Mouse (Mus musculus) T-helper 1 cell (primary cell): ENCODE measurements at regions not wholly inside any gene's neighbourhood (a gene's known extent, or its start where the extent isn't known, plus 50 kb on each side); places are given as distances from the start of the nearest gene placed in this dataset.

Experiments used
- in situ Hi-C: fragments of 300-600 bp; cut with MboI, MseI; formaldehyde crosslinking; loops from one replicate; pipeline ENCODE4 v1.15.1; 2025; ENCODE audit warnings: high pct_unique_total_duplicates

DNA sequence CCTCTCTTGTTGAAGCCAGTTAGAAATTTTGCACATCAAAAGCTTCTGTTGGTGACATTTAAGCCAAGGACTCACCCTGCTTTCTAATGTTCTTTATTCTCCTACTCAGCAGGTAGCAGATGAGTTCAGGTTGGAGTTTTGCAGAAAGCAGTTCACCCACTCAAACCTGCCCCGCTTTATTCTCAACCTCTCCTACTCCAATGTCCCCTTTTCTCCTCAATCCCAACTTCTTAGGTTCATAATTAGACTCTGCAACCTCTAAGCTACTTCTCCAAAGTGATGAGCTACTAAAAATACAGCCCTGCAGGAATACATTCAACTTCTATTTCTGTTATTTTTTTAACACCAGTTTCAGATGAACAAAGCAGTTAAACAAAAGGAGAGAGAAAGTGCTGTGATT, 572.2 kb downstream of the Brinp1 start:
- in situ Hi-C loops = no loop called here

DNA sequence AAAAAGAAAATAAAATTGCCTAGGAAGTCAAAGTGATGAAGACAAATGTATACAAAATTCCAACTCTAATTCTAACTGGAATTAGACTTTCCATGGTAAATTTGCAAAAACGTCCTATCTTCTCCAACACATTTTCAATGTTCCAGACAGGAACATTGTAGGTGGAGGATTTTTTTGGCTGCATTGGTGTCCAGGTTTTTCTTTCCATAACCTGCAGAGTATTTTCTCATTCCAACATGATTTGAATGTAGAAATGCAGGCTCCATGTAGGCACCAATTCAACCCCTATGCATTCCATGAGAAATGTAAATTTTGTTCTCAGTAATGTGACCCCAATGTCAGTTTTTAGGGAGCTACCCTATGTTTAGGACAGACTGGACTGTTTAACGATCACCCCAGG, 586.2 kb downstream of the Brinp1 start:
- in situ Hi-C loops = loop anchor here (10.0 kb wide), 2 partner anchors 123 to 677 kb away; no protein-coding TSS in a partner anchor

DNA sequence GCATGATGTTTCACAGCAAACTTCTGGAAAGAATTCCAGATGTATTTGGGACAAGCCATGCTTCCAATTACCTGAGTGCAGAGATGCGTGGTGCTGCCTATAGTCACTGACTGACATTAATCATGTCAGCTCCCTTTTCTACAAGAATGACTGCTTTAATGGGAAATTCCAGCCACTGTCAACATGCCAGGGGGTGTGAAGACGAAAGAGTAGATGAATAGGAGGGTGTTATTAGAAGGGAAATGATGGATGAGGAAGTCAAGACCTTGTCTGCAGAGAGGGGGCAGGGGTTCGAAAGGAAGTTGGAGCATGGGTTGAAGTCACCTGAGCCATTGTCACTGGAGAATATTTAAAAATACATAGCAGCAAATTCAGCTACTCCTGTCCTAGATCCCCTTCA, 634.6 kb downstream of the Brinp1 start:
- in situ Hi-C loops = no loop called here

DNA sequence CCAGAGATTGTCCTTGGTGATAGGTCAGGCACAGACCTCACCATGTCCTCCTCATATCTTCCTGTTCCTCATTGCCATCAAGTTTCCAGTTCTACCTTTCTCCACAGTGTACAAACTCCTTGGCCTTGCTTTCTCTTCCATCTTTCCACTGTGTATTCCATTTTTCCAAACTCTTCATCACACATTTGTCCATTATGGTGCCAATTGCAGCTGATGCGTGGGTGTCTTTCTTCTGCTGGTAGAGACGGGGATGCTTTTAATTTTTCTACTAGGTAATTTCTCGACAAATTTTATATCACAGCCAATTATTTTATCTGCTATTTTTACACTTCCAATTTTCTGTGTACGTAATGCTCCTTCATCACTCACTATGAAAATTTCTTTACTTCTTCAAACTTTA, 641.4 kb downstream of the Brinp1 start:
- in situ Hi-C loops = no loop called here

DNA sequence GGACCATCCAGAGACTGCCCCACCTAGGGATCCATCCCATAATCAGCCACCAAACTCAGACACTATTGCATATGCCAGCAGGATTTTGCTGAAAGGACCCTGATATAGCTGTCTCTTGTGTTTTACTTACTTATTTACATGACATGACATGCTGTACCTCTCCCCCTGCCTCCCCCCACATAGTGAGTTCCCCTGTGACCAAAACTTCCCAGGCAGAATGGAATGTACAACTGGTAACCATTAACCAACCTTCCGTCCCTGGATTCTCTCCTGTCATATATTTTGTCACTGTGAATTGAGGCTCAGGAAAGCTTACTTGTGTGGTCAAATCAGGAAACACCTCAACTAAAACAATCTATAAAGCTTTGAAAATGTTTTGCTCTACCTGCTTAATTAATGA, 669.4 kb downstream of the Brinp1 start:
- in situ Hi-C loops = no loop called here

DNA sequence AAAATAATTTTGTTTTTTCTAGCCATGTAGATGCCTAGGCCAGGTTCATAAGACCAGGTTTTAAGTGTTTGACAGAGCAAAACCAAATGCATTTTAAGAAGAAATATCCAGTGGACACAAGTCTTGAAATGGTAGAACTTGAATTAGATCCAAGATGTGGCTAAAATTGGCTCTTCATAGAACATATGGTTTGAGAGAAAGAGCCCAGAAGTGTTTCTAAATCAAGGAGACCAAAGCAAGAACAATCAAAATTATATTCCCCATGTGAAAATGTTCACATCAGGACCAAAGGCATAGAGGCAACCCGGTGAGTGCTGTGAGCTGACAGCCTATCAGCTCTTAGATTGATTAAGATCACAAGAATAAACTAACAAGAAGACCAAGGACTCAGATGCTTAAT, 673.3 kb downstream of the Brinp1 start:
- in situ Hi-C loops = no loop called here

DNA sequence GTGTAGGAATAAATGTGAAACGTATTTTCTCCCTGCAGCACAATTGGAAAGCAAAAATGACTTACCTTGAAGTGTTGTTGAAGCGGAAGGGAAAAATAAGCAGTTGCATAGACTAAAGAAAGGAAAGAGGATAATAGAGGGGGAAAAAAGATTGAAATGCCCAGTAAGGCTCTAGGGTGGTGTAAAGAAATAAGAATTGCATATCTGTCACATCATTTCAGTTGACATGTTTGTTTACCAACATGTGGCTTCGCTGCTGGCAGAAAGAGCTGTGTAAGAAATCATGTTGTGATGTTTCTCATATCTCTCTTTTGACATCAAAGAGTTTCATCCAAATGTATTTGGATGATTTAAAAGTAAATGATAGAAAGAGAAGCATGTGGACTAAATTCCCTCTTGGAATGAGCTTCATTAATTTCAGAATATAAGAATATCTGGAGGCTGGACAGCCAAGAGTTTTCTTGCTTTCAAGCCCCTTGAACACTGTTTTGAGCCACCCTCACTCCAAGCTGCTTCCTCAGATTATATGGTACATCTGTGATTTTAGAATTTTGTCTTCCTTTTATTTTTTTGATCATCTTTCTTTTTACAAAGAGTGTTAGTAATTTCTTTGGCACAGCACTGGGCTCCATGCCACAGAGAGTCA, 679.0 kb downstream of the Brinp1 start:
- in situ Hi-C loops = no loop called here
